Mouse (Mus musculus) liver, postnatal 0 days (tissue): Measurements from ENCODE around the gene Ceacam2.

Experiments used
- CTCF ChIP-seq: sonication (generic); IDR thresholded peaks from 2 replicates; pipeline ENCODE4 v1.5.1; 2016; ENCODE audit warnings: antibody characterized with exemption, low read depth
- EP300 ChIP-seq: IDR thresholded peaks from 2 replicates; pipeline ENCODE4 v1.6.1; 2016; ENCODE audit warnings: antibody characterized with exemption, low read depth, mild to moderate bottlenecking

GRCm38 (mm10) chr7:25483133-25483735 lies 56.4 kb downstream of the Ceacam2 start:
- TF ChIP-seq CTCF (no peak), EP300 (no peak)
